Mouse (Mus musculus) forebrain, embryonic 14.5 days (tissue): ENCODE measurements around the gene Cyp1a1. TPM values are rescaled to one million over a fixed set of nuclear protein-coding genes. Genes with fewer than 3 reads are reported as not detected.

Source experiments
- ATAC-seq: fragments of 200-750 bp; cut with Nextera tagmentation; 2 replicates; pipeline ENCODE4 v1.8.0; 2017; ENCODE audit warnings: mild to moderate bottlenecking, moderate library complexity
- DNase-seq: peaks from one replicate; pipeline ENCODE4 v3.0.0-alpha.2; 2015; ENCODE audit warnings: low spot score
- H3K27ac ChIP-seq: fragments of 300-500 bp; sonication (generic); 2 replicates; pipeline ENCODE4 v1.5.1; 2014; ENCODE audit warnings: low read depth, mild to moderate bottlenecking, control low read depth, low read length, moderate library complexity
- H3K27me3 ChIP-seq: fragments of 300-500 bp; sonication (generic); replicated peaks from 2 replicates; pipeline ENCODE4 v1.6.1; 2014; ENCODE audit warnings: low read length, control low read depth, mixed read lengths; ENCODE audit not compliant: control insufficient read depth, insufficient read depth
- H3K36me3 ChIP-seq: fragments of 300-500 bp; sonication (generic); 2 replicates; pipeline ENCODE4 v1.6.1; 2014; ENCODE audit warnings: low read length, control low read depth; ENCODE audit not compliant: control insufficient read depth, insufficient read depth
- H3K4me1 ChIP-seq: fragments of 300-500 bp; sonication (generic); 2 replicates; pipeline ENCODE4 v1.6.1; 2014; ENCODE audit warnings: antibody characterized with exemption, low read length, control low read depth; ENCODE audit not compliant: control insufficient read depth, insufficient read depth
- H3K4me2 ChIP-seq: fragments of 300-500 bp; sonication (generic); 2 replicates; pipeline ENCODE4 v1.6.1; 2014; ENCODE audit warnings: mild to moderate bottlenecking, control low read depth, low read length
- H3K4me3 ChIP-seq: fragments of 300-500 bp; sonication (generic); 2 replicates; pipeline ENCODE4 v1.5.1; 2014; ENCODE audit warnings: low read depth, low read length, control low read depth
- H3K9ac ChIP-seq: fragments of 300-500 bp; sonication (generic); 2 replicates; pipeline ENCODE4 v1.6.1; 2014; ENCODE audit warnings: mild to moderate bottlenecking, low read length, control low read depth, moderate library complexity
- H3K9me3 ChIP-seq: fragments of 300-500 bp; sonication (generic); replicated peaks from 2 replicates; pipeline ENCODE4 v1.6.1; 2016; ENCODE audit warnings: low read length, control low read depth, mixed read lengths; ENCODE audit not compliant: control insufficient read depth
- WGBS: fragments of 180-500 bp; shearing (Covaris S2); extraction: QIAGEN DNeasy Blood & Tissue Kit; methylation state at CpG from one replicate; pipeline ENCODE4 v1.1.7; 2014; 5-methylcytosine and 5-hydroxymethylcytosine counted together
- polyA plus RNA-seq: library from polyadenylated mRNA; unstranded; fragments of >200 nt; fragmentation: Nextera tagmentation; extraction: Ambion mirVana; gene quantifications from 2 replicates; pipeline ENCODE4 v1.2.1, GENCODE M21; 2014

Gene Cyp1a1
- polyA plus RNA-seq, 1 experiment from 2014 or later, result not detected

- no peak for DNase-seq
- H3K4me2 ChIP-seq, result no peak overlapping the region
- H3K4me1 ChIP-seq, result no peaks in the 10 kb centered on the region
- no peak overlapping the region for H3K27ac ChIP-seq
- H3K4me3 ChIP-seq, result no peak overlapping the region
- no peaks in the 10 kb centered on the region for H3K36me3 ChIP-seq
- WGBS, result 65% methylated on average over 7 of the region's 7 CpGs
- no peaks in the 10 kb centered on the region for H3K27me3 ChIP-seq
- no peak for ATAC-seq
- H3K9me3 ChIP-seq, result no peaks in the 10 kb centered on the region
- no peak overlapping the region for H3K9ac ChIP-seq
These were observed 23.1 kb upstream of the Cyp1a1 start for GRCm38 (mm10) chr9:57664616-57665015.

- DNase-seq, result no peak
- no peak overlapping the region for H3K4me2 ChIP-seq
These were observed 21.2 kb upstream of the Cyp1a1 start for GRCm38 (mm10) chr9:57666536-57666935.

GRCm38 (mm10) chr9:57667136-57667535, 20.6 kb upstream of the Cyp1a1 start:
- WGBS, result 76% methylated on average over 3 of the region's 3 CpGs
- Histone ChIP-seq H3K4me1 (no peaks in the 10 kb centered on the region), H3K27me3 (no peaks in the 10 kb centered on the region), H3K9me3 (no peaks in the 10 kb centered on the region), H3K4me3 (no peak overlapping the region), H3K27ac (no peak overlapping the region), H3K9ac (no peak overlapping the region), H3K4me2 (no peak overlapping the region), H3K36me3 (no peaks in the 10 kb centered on the region)
- ATAC-seq (no peak), DNase-seq (no peak)

More at GRCm38 (mm10) chr9:57666536-57666935, 21.2 kb upstream of the Cyp1a1 start:
- H3K4me1 ChIP-seq, result no peaks in the 10 kb centered on the region
- no peaks in the 10 kb centered on the region for H3K27me3 ChIP-seq
- no peak overlapping the region for H3K4me3 ChIP-seq
- WGBS, result 83% methylated on average over 8 of the region's 8 CpGs
- no peaks in the 10 kb centered on the region for H3K36me3 ChIP-seq
- no peaks in the 10 kb centered on the region for H3K9me3 ChIP-seq
- no peak overlapping the region for H3K27ac ChIP-seq
- H3K9ac ChIP-seq, result no peak overlapping the region
- no peak for ATAC-seq

GRCm38 (mm10) chr9:57667817-57668216, 19.9 kb upstream of the Cyp1a1 start:
- no peak for DNase-seq
- no peak overlapping the region for H3K4me2 ChIP-seq
- WGBS, result 61% methylated on average over 11 of the region's 11 CpGs
- H3K4me1 ChIP-seq, result no peaks in the 10 kb centered on the region
- no peaks in the 10 kb centered on the region for H3K36me3 ChIP-seq
- H3K27ac ChIP-seq, result no peak overlapping the region
- H3K9ac ChIP-seq, result no peak overlapping the region
- no peaks in the 10 kb centered on the region for H3K27me3 ChIP-seq
- no peak overlapping the region for H3K4me3 ChIP-seq
- H3K9me3 ChIP-seq, result no peaks in the 10 kb centered on the region
- ATAC-seq, result no peak

GRCm38 (mm10) chr9:57668277-57668676, 19.5 kb upstream of the Cyp1a1 start:
- Histone ChIP-seq H3K9me3 (no peaks in the 10 kb centered on the region), H3K9ac (no peak overlapping the region), H3K4me3 (no peak overlapping the region), H3K36me3 (no peaks in the 10 kb centered on the region), H3K27me3 (no peaks in the 10 kb centered on the region), H3K4me1 (no peaks in the 10 kb centered on the region), H3K4me2 (no peak overlapping the region), H3K27ac (no peak overlapping the region)
- ATAC-seq (no peak), DNase-seq (no peak)
- WGBS, result 33% methylated on average over 1 of the region's 1 CpGs

GRCm38 (mm10) chr9:57669566-57669965, 18.2 kb upstream of the Cyp1a1 start:
- no peak overlapping the region for H3K9ac ChIP-seq
- no peaks in the 10 kb centered on the region for H3K36me3 ChIP-seq
- no peaks in the 10 kb centered on the region for H3K4me1 ChIP-seq
- no peaks in the 10 kb centered on the region for H3K9me3 ChIP-seq
- no peaks in the 10 kb centered on the region for H3K27me3 ChIP-seq
- H3K27ac ChIP-seq, result no peak overlapping the region
- H3K4me3 ChIP-seq, result no peak overlapping the region
- ATAC-seq, result no peak
- DNase-seq, result no peak
- WGBS, result 78% methylated on average over 3 of the region's 3 CpGs
- no peak overlapping the region for H3K4me2 ChIP-seq

GRCm38 (mm10) chr9:57671037-57671436, 16.7 kb upstream of the Cyp1a1 start:
- Histone ChIP-seq H3K27me3 (no peaks in the 10 kb centered on the region), H3K36me3 (no peaks in the 10 kb centered on the region), H3K9me3 (no peaks in the 10 kb centered on the region), H3K4me3 (no peak overlapping the region), H3K27ac (no peak overlapping the region), H3K4me1 (no peaks in the 10 kb centered on the region), H3K9ac (no peak overlapping the region), H3K4me2 (no peak overlapping the region)
- DNase-seq, result no peak
- WGBS, result 93% methylated on average over 4 of the region's 4 CpGs
- no peak for ATAC-seq

GRCm38 (mm10) chr9:57671500-57671899, 16.2 kb upstream of the Cyp1a1 start:
- Histone ChIP-seq H3K9me3 (no peaks in the 10 kb centered on the region), H3K4me2 (no peak overlapping the region), H3K4me3 (no peak overlapping the region), H3K9ac (no peak overlapping the region), H3K27ac (no peak overlapping the region), H3K27me3 (no peaks in the 10 kb centered on the region), H3K4me1 (no peaks in the 10 kb centered on the region), H3K36me3 (no peaks in the 10 kb centered on the region)
- WGBS, result 90% methylated on average over 5 of the region's 5 CpGs
- DNase-seq (no peak), ATAC-seq (no peak)

GRCm38 (mm10) chr9:57681411-57681810, 6.3 kb upstream of the Cyp1a1 start:
- Histone ChIP-seq H3K27ac (no peak overlapping the region), H3K27me3 (no peaks in the 10 kb centered on the region), H3K4me3 (no peak overlapping the region), H3K4me2 (no peak overlapping the region), H3K9ac (no peak overlapping the region), H3K36me3 (no peaks in the 10 kb centered on the region), H3K4me1 (no peaks in the 10 kb centered on the region), H3K9me3 (no peaks in the 10 kb centered on the region)
- no peak for ATAC-seq
- no peak for DNase-seq
- 82% methylated on average over 10 of the region's 10 CpGs for WGBS
